Mouse (Mus musculus) ES-Bruce4 (cell line): ENCODE results near the gene Car1.

Source experiments
- CTCF ChIP-seq: IDR thresholded peaks from one replicate; pipeline ENCODE4 v1.8.1; 2011; ENCODE audit warnings: low read depth, low read length
- POLR2A ChIP-seq: IDR thresholded peaks from one replicate; pipeline ENCODE4 v1.8.1; 2011; ENCODE audit warnings: low read length; ENCODE audit not compliant: insufficient read depth

- TF ChIP-seq CTCF (no peak), POLR2A (no peak)
These were observed 43.2 kb downstream of the Car1 start for GRCm38 (mm10) chr3:14764755-14765566.
